In genomic region chr10:8915755-8916154, GRCm38 (mm10) we compare ENCODE assay signal across 26 mouse cellular contexts.
"Had no signal": no experiment of that assay in that cellular context is flagged by ENCODE, and none has a peak within 500 bp of the region (broad histone marks: within the 10 kb centered on the region; RNA-seq: fewer than 3 reads in every experiment).

No protein-coding gene starts in this region.

- H3K4me2 ChIP-seq: heart, embryonic 11.5 days; heart, embryonic 13.5 days; heart, embryonic 15.5 days; hindbrain, embryonic 12.5 days; hindbrain, embryonic 14.5 days; limb, embryonic 13.5 days; limb, embryonic 15.5 days; liver, embryonic 12.5 days had no signal

- H3K27ac ChIP-seq: gastrocnemius, adult 2 months; heart, embryonic 15.5 days; hindbrain, embryonic 10.5 days; hindbrain, embryonic 12.5 days; hindbrain, embryonic 14.5 days; kidney, postnatal 0 days; limb, embryonic 13.5 days; limb, embryonic 15.5 days; liver, embryonic 12.5 days; liver, embryonic 14.5 days had no signal

- H3K27me3 ChIP-seq: heart, embryonic 13.5 days; heart, embryonic 15.5 days; hindbrain, embryonic 12.5 days; limb, embryonic 13.5 days; limb, embryonic 15.5 days; liver, embryonic 12.5 days had no signal

- DNase-seq: gastrocnemius, adult 2 months; gastrocnemius, postnatal 10 days; gastrocnemius, postnatal 25 days; heart, adult 18-20 months; heart, postnatal 10 days; heart, postnatal 4 days; kidney, adult 11 months; kidney, adult 8-10 months; kidney, postnatal 14 days; kidney, postnatal 36 days; layer of hippocampus, adult 9-11 months; layer of hippocampus, postnatal 36 days; left cerebral cortex, postnatal 4 days had no signal

- ATAC-seq: hindbrain, embryonic 16.5 days; inflammation-experienced regulatory T-cells, adult 6 months; liver, embryonic 12.5 days had no signal

- H3K9ac ChIP-seq: heart, embryonic 13.5 days; heart, embryonic 15.5 days; hindbrain, embryonic 12.5 days; hindbrain, embryonic 14.5 days; limb, embryonic 13.5 days; limb, embryonic 15.5 days; liver, embryonic 12.5 days; liver, embryonic 14.5 days had no signal

- H3K4me1 ChIP-seq: hindbrain, embryonic 10.5 days; liver, embryonic 12.5 days had no signal

- H3K4me3 ChIP-seq: gastrocnemius, adult 2 months; heart, embryonic 13.5 days; heart, embryonic 15.5 days; hindbrain, embryonic 10.5 days; hindbrain, embryonic 12.5 days; limb, embryonic 13.5 days; limb, embryonic 15.5 days; liver, embryonic 12.5 days had no signal

- H3K36me3 ChIP-seq: heart, embryonic 13.5 days; heart, embryonic 15.5 days; hindbrain, embryonic 10.5 days; hindbrain, embryonic 12.5 days; limb, embryonic 13.5 days; limb, embryonic 15.5 days; liver, embryonic 12.5 days had no signal

- H3K9me3 ChIP-seq: heart, embryonic 13.5 days; heart, embryonic 15.5 days; hindbrain, embryonic 10.5 days; hindbrain, embryonic 12.5 days; limb, embryonic 13.5 days; limb, embryonic 15.5 days; liver, embryonic 12.5 days had no signal
